Mouse (Mus musculus) CH12.LX (cell line): ENCODE data around the gene Nudt21. TPM values are rescaled to one million over a fixed set of nuclear protein-coding genes. Genes with fewer than 3 reads are reported as not detected.

Experiments used
- DNase-seq: peaks from one replicate; pipeline ENCODE4 v3.0.0-alpha.2; 2013; ENCODE audit errors: extremely low read depth
- H3K27ac ChIP-seq: 2 replicates; pipeline ENCODE4 v1.5.1; 2012; ENCODE audit warnings: low read depth, mild to moderate bottlenecking, control low read depth, moderate library complexity; ENCODE audit not compliant: insufficient read depth
- H3K27me3 ChIP-seq: replicated peaks from 2 replicates; pipeline ENCODE3; 2012; ENCODE audit warnings: inconsistent platforms
- H3K36me3 ChIP-seq, 2 experiments: replicated peaks in 1 of 2; 2 replicates each; pipeline versions ENCODE3 to v1.6.1; 2012; ENCODE audit warnings: inconsistent platforms in 1 of 2, low read length in 1 of 2, mild to moderate bottlenecking in 1 of 2, mixed read lengths in 1 of 2, moderate library complexity in 1 of 2; ENCODE audit not compliant: control insufficient read depth in 1 of 2, insufficient read depth in 1 of 2
- H3K4me1 ChIP-seq, 2 experiments: 2 replicates each; pipeline ENCODE4 v1.6.1; 2012; ENCODE audit warnings: inconsistent platforms in 1 of 2, moderate library complexity in 1 of 2; ENCODE audit not compliant: insufficient read depth in 2 of 2, control insufficient read depth in 1 of 2
- H3K4me2 ChIP-seq: 2 replicates; pipeline ENCODE4 v1.6.1; 2012; ENCODE audit warnings: low read depth, mild to moderate bottlenecking, control low read depth; ENCODE audit not compliant: poor library complexity, insufficient read depth, severe bottlenecking
- H3K4me3 ChIP-seq, 3 experiments: fragments of 150-350 bp in 1 of 3; sonication (generic) in 1 of 3; replicated peaks in 1 of 3; 2 replicates each; pipeline versions ENCODE3 to v1.5.1; 2011 to 2012; ENCODE audit warnings: low read depth in 2 of 3, low read length in 2 of 3, mild to moderate bottlenecking in 2 of 3, moderate library complexity in 2 of 3, control low read depth in 1 of 3, improper control_type of control experiment in 1 of 3, inconsistent platforms in 1 of 3, mixed read lengths in 1 of 3; ENCODE audit not compliant: poor library complexity in 1 of 3
- H3K79me2 ChIP-seq: replicated peaks from 2 replicates; pipeline ENCODE4 v1.6.1; 2012; ENCODE audit warnings: mild to moderate bottlenecking, moderate library complexity; ENCODE audit not compliant: control insufficient read depth, poor library complexity, insufficient read depth, severe bottlenecking; ENCODE audit errors: extremely low read depth
- H3K9ac ChIP-seq: 2 replicates; pipeline ENCODE4 v1.6.1; 2012; ENCODE audit warnings: low read depth, mild to moderate bottlenecking, control low read depth, moderate library complexity; ENCODE audit not compliant: insufficient read depth
- H3K9me3 ChIP-seq: replicated peaks from 2 replicates; pipeline ENCODE3; 2012; ENCODE audit warnings: low read length, inconsistent platforms, mixed read lengths
- BHLHE40 ChIP-seq: IDR thresholded peaks from 2 replicates; pipeline ENCODE4 v1.6.1; 2011; ENCODE audit warnings: mild to moderate bottlenecking, low read depth, low read length, improper control_type of control experiment
- CHD1 ChIP-seq: IDR thresholded peaks from 2 replicates; pipeline ENCODE4 v1.6.1; 2012; ENCODE audit warnings: low read depth, low read length, improper control_type of control experiment, inconsistent platforms
- CHD2 ChIP-seq: IDR thresholded peaks from 2 replicates; pipeline ENCODE4 v1.6.1; 2011; ENCODE audit warnings: low read length, improper control_type of control experiment
- CTCF ChIP-seq, 2 experiments: IDR thresholded peaks in 1 of 2; conservative IDR thresholded peaks in 1 of 2; 2 replicates each; pipeline ENCODE4 v1.5.1; 2011 to 2012; ENCODE audit warnings: low read depth in 2 of 2, low read length in 2 of 2, improper control_type of control experiment in 1 of 2, inconsistent platforms in 1 of 2, mild to moderate bottlenecking in 1 of 2, moderate library complexity in 1 of 2
- ELF1 ChIP-seq: IDR thresholded peaks from 2 replicates; pipeline ENCODE4 v1.6.1; 2014; ENCODE audit warnings: low read depth, mild to moderate bottlenecking, inconsistent platforms, low read length, improper control_type of control experiment
- EP300 ChIP-seq: IDR thresholded peaks from 2 replicates; pipeline ENCODE4 v1.6.1; 2011; ENCODE audit warnings: low read length, improper control_type of control experiment
- ETS1 ChIP-seq: conservative IDR thresholded peaks from 2 replicates; pipeline ENCODE4 v1.6.1; 2012; ENCODE audit warnings: low read depth, mild to moderate bottlenecking, inconsistent platforms, low read length, improper control_type of control experiment, moderate library complexity
- HCFC1 ChIP-seq: IDR thresholded peaks from 2 replicates; pipeline ENCODE4 v1.6.1; 2012; ENCODE audit warnings: low read depth, mild to moderate bottlenecking, inconsistent platforms, low read length, improper control_type of control experiment
- KAT2A ChIP-seq: IDR thresholded peaks from 2 replicates; pipeline ENCODE4 v1.6.1; 2012; ENCODE audit warnings: low read length, improper control_type of control experiment, inconsistent platforms; ENCODE audit not compliant: insufficient replicate concordance
- MAFK ChIP-seq: IDR thresholded peaks from 2 replicates; pipeline ENCODE4 v1.6.1; 2011; ENCODE audit warnings: low read length, improper control_type of control experiment; ENCODE audit not compliant: insufficient replicate concordance
- MEF2A ChIP-seq: IDR thresholded peaks from 2 replicates; pipeline ENCODE4 v1.6.1; 2014; ENCODE audit warnings: low read depth, mild to moderate bottlenecking, inconsistent platforms, low read length, improper control_type of control experiment, borderline replicate concordance
- MXI1 ChIP-seq: IDR thresholded peaks from 2 replicates; pipeline ENCODE4 v1.6.1; 2011; ENCODE audit warnings: mild to moderate bottlenecking, low read depth, low read length, improper control_type of control experiment
- NELFE ChIP-seq: IDR thresholded peaks from 2 replicates; pipeline ENCODE4 v1.6.1; 2011; ENCODE audit warnings: low read depth, low read length, improper control_type of control experiment
- NRF1 ChIP-seq: IDR thresholded peaks from 2 replicates; pipeline ENCODE4 v1.6.1; 2014; ENCODE audit warnings: low read depth, mild to moderate bottlenecking, inconsistent platforms, low read length, improper control_type of control experiment, moderate library complexity
- PAX5 ChIP-seq: IDR thresholded peaks from 2 replicates; pipeline ENCODE4 v1.6.1; 2012; ENCODE audit warnings: low read length, inconsistent platforms, mixed read lengths
- POLR2A ChIP-seq: IDR thresholded peaks from 2 replicates; pipeline ENCODE4 v1.6.1; 2011; ENCODE audit warnings: low read depth, mild to moderate bottlenecking, improper control_type of control experiment, low read length
- SIN3A ChIP-seq: IDR thresholded peaks from 2 replicates; pipeline ENCODE4 v1.6.1; 2012; ENCODE audit warnings: low read length, improper control_type of control experiment, inconsistent platforms
- SMC3 ChIP-seq: IDR thresholded peaks from 2 replicates; pipeline ENCODE4 v1.6.1; 2011; ENCODE audit warnings: low read depth, low read length, improper control_type of control experiment
- TBP ChIP-seq: conservative IDR thresholded peaks from 2 replicates; pipeline ENCODE4 v1.6.1; 2011; ENCODE audit warnings: low read depth, low read length, improper control_type of control experiment
- TCF12 ChIP-seq: IDR thresholded peaks from 2 replicates; pipeline ENCODE4 v1.6.1; 2014; ENCODE audit warnings: low read depth, mild to moderate bottlenecking, inconsistent platforms, low read length, improper control_type of control experiment
- UBTF ChIP-seq: IDR thresholded peaks from 2 replicates; pipeline ENCODE4 v1.6.1; 2012; ENCODE audit warnings: low read depth, mild to moderate bottlenecking, inconsistent platforms, low read length, improper control_type of control experiment, moderate library complexity
- USF1 ChIP-seq: IDR thresholded peaks from 2 replicates; pipeline ENCODE4 v1.6.1; 2014; ENCODE audit warnings: low read depth, mild to moderate bottlenecking, inconsistent platforms, low read length, improper control_type of control experiment
- USF2 ChIP-seq: conservative IDR thresholded peaks from 2 replicates; pipeline ENCODE4 v1.6.1; 2011; ENCODE audit warnings: low read depth, low read length, improper control_type of control experiment
- ZC3H11A ChIP-seq: IDR thresholded peaks from 2 replicates; pipeline ENCODE4 v1.6.1; 2012; ENCODE audit warnings: low read depth, mild to moderate bottlenecking, inconsistent platforms, low read length, improper control_type of control experiment
- ZKSCAN1 ChIP-seq: IDR thresholded peaks from 2 replicates; pipeline ENCODE4 v1.6.1; 2012; ENCODE audit warnings: low read depth, inconsistent platforms, low read length, improper control_type of control experiment, borderline replicate concordance
- ZMIZ1 ChIP-seq: IDR thresholded peaks from 2 replicates; pipeline ENCODE4 v1.6.1; 2012; ENCODE audit warnings: low read depth, mild to moderate bottlenecking, inconsistent platforms, low read length, improper control_type of control experiment
- ZNF384 ChIP-seq: IDR thresholded peaks from 2 replicates; pipeline ENCODE4 v1.6.1; 2012; ENCODE audit warnings: low read depth, low read length, improper control_type of control experiment, inconsistent platforms
- dilution Hi-C: fragments of 300-500 bp; cut with MboI; formaldehyde crosslinking; loops from 2 replicates; pipeline ENCODE4 v1.14.3; 2020; ENCODE audit warnings: low sequenced_read_pairs; ENCODE audit not compliant: extremely low pct_unique_long_range_greater_than_20kb, extremely low pct_ligation_motif_present
- in situ Hi-C: fragments of 300-500 bp; cut with MboI; formaldehyde crosslinking; loops from 3 replicates; pipeline ENCODE4 v1.14.3; 2019; ENCODE audit warnings: low sequenced_read_pairs, low pct_ligation_motif_present, low pct_unique_long_range_greater_than_20kb, mixed read lengths
- polyA plus RNA-seq: library from polyadenylated mRNA; unstranded; fragments of >175 nt; gene quantifications from 2 replicates; pipeline ENCODE4 v1.2.1, GENCODE M21; 2012; ENCODE audit warnings: low read depth; ENCODE audit not compliant: insufficient read length
- total RNA-seq, 2 experiments: library from RNA; depleted of rRNA; stranded (reverse); fragments of 300-350 nt in 1 of 2; fragments of >200 nt in 1 of 2; gene quantifications; 2 replicates each; pipeline ENCODE4 v1.2.3; 2012 to 2014

Nudt21 gene
- total and polyA plus RNA-seq, 3 experiments, result 91.0 to 247 (median 142) TPM

- Histone ChIP-seq H3K4me1 (peaks cover 7 to 31% of the 10 kb centered on the region in 2 experiments), H3K36me3 (peaks cover 0 to 13% of the 10 kb centered on the region in 2 experiments), H3K27me3 (no peaks in the 10 kb centered on the region), H3K4me2 (peak within 1 kb of the TSS; percentile 87), H3K9ac (peak within 1 kb of the TSS; percentile 82), H3K79me2 (peaks cover 40% of the 10 kb centered on the region), H3K9me3 (no peaks in the 10 kb centered on the region), H3K4me3 (peak within 1 kb of the TSS; percentile 68 to 96 (median 89)), H3K27ac (peak within 1 kb of the TSS; percentile 76)
- peak; percentile 44 for DNase-seq
- TF ChIP-seq TBP (no peak), NRF1 (peak; percentile 53), TCF12 (peak; percentile 14; the same call in 1 of the 2 replicates), USF2 (no peak), USF1 (no peak), MAFK (no peak), CHD1 (no peak), ZKSCAN1 (no peak), NELFE (peak; percentile 36; the same call in 1 of the 2 replicates), SMC3 (no peak), ZC3H11A (no peak), UBTF (peak; percentile 97), PAX5 (no peak), HCFC1 (no peak; the same call in 1 of the 2 replicates), ETS1 (no peak), ZMIZ1 (no peak), MEF2A (no peak), MXI1 (0 out of 2 replicates have a peak, but pooled peaks have one; percentile 49), POLR2A (peak; percentile 22; the same call in 1 of the 2 replicates), SIN3A (0 out of 2 replicates have a peak, but pooled peaks have one; percentile 51), BHLHE40 (no peak), EP300 (no peak), ELF1 (0 out of 2 replicates have a peak, but pooled peaks have one; percentile 17), ZNF384 (no peak), CTCF (conservative IDR thresholded peaks at IDR 0.05 in 1 of 2, IDR thresholded peaks at IDR 0.05 in 1 of 2; ENCODE audit: low read depth in 2 of 2, low read length in 2 of 2) (peak in 1 of 2 experiments; percentile 37; a peak in 2 of 4 replicates), KAT2A (no peak), CHD2 (no peak)
- dilution Hi-C loops (no loop called here), in situ Hi-C loops (no loop called here)
These were observed 24.5 kb downstream of the Nudt21 start, which contains the start of gene Amfr for GRCm38 (mm10) chr8:94012013-94012951. TSS of gene Amfr (minus strand) at chr8:94012842.
